Mouse (Mus musculus) frontal cortex, adult 2 months (tissue): ENCODE measurements at regions not wholly inside any gene's neighbourhood (a gene's known extent, or its start where the extent isn't known, plus 50 kb on each side); places are given as distances from the start of the nearest gene placed in this dataset.

Experiments used
- DNase-seq, 2 experiments: peaks; one replicate each; pipeline ENCODE4 v3.0.0; 2022; ENCODE audit warnings: low spot score in 1 of 2; ENCODE audit errors: extremely low spot score in 1 of 2

GRCm38 (mm10) chr3:17661987-17662386, 286.2 kb upstream of the Cypt12 start:
- no peak for DNase-seq

- peak in 1 of 2 experiments; percentile 37 for DNase-seq
These were observed 281.2 kb upstream of the Cypt12 start for GRCm38 (mm10) chr3:17667016-17667415.

- peak in 1 of 2 experiments; percentile 2 for DNase-seq
These were observed 279.4 kb upstream of the Cypt12 start for GRCm38 (mm10) chr3:17668839-17669238.
